In the genomic region with DNA sequence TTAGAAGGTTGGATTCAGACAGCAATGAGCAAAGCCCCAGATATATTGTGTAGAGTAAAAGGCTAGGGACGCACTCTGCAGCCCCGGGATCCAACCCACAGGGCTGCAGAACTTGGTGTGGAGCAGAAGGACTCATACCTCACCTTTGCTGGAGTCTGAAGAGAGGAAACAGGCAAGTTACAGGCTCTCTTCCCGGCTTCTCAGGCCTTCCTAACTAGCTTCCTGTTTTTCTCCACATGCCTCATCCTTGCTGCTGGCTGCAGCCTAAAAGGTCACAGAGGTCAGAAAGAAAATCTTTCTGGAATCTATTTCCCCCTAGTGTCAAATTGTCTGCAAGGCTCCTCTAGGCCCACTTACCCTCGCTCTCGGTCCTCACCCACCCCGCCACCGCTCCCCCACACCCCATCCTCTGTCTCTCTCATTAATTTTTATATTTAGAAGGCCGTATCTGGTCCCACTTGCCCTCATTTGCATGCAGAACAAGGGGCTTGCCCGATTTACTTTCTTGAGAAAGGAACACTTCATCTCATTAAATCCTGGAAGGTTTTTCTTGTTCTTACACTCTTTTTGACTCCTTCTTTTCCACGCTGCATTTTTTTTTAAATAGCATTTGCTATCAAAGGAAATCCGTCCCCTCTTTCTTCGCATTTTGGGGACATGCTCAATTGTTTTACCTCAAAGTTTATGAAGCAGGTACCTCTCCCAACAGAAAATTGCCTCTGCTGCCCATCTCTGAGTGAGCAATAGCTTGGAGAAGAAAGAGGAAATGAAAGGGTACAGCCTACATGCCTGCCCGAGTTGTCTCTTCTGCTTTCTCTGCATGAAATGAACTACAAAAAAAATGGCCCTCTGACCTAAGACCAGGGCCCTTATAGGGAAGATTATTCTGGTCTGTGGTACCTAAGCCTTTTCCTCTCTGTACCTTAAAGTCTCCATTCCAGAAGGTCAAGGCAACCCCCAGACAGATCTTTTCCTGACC, we compare ENCODE assay signal across 10 mouse cellular contexts. TPM values are rescaled to one million over a fixed set of nuclear protein-coding genes. Genes with fewer than 3 reads are reported as not detected.
A peak's percentile ranks its signal among the peaks of the same experiment; 100 is the strongest.
DNase-seq lines count a peak whose midpoint lies in the region; ATAC-seq and TF ChIP-seq lines count a peak whose summit lies in the region.
"Had no signal": no experiment of that assay in that cellular context is flagged by ENCODE, and none has a peak within 500 bp of the region (broad histone marks: within the 10 kb centered on the region; RNA-seq: fewer than 3 reads in every experiment).

No protein-coding gene starts in this region.

- H3K27ac ChIP-seq in gastrocnemius, adult 2 months, result peak overlapping the region; percentile 77
- H3K27ac ChIP-seq in liver, adult 2 months (replicated peaks; ENCODE audit: insufficient read depth, low read depth, low read length), result peak overlapping the region; percentile 64
- H3K27ac ChIP-seq in embryonic facial prominence, embryonic 12.5 days, result peak overlapping the region; percentile 50; the same call in 1 of the 2 replicates
- H3K27ac ChIP-seq: neural tube, embryonic 15.5 days had no signal

- no peak overlapping the region for H3K4me2 ChIP-seq in embryonic facial prominence, embryonic 12.5 days (replicated peaks)
- H3K4me2 ChIP-seq: embryonic facial prominence, embryonic 13.5 days; neural tube, embryonic 15.5 days had no signal

- TF ChIP-seq CTCF in gastrocnemius, adult 2 months (IDR thresholded peaks at IDR 0.05), result no peak
- TF ChIP-seq CTCF in liver, adult 2 months (IDR thresholded peaks at IDR 0.05; ENCODE audit: low read depth, low read length), result no peak

- peaks cover 24% of the 10 kb centered on the region for H3K4me1 ChIP-seq in liver, adult 2 months (ENCODE audit: control insufficient read depth, insufficient read depth, low read length)
- peaks cover 42% of the 10 kb centered on the region for H3K4me1 ChIP-seq in embryonic facial prominence, embryonic 12.5 days

- H3K36me3 ChIP-seq in liver, adult 2 months (ENCODE audit: control insufficient read depth, insufficient read depth, low read length), result no peaks in the 10 kb centered on the region
- H3K36me3 ChIP-seq in embryonic facial prominence, embryonic 12.5 days, result peaks cover 27% of the 10 kb centered on the region; the same call in 1 of the 2 replicates

- no peaks in the 10 kb centered on the region for H3K9me3 ChIP-seq in embryonic facial prominence, embryonic 12.5 days
- H3K9me3 ChIP-seq: embryonic facial prominence, embryonic 13.5 days; neural tube, embryonic 15.5 days had no signal

- H3K9ac ChIP-seq in liver, adult 2 months (ENCODE audit: low read depth, low read length), result no peak overlapping the region
- H3K9ac ChIP-seq in embryonic facial prominence, embryonic 12.5 days, result no peak overlapping the region
- H3K9ac ChIP-seq: embryonic facial prominence, embryonic 13.5 days; neural tube, embryonic 15.5 days had no signal

- intact Hi-C loops in gastrocnemius, adult 2 months (cut with DNase I), result no loop called here

- no peaks in the 10 kb centered on the region for H3K27me3 ChIP-seq in liver, adult 2 months (ENCODE audit: control insufficient read depth, insufficient read depth, low read length)
- no peaks in the 10 kb centered on the region for H3K27me3 ChIP-seq in embryonic facial prominence, embryonic 12.5 days
- H3K27me3 ChIP-seq: embryonic facial prominence, embryonic 13.5 days; neural tube, embryonic 15.5 days had no signal

- no peak for ATAC-seq in embryonic facial prominence, embryonic 12.5 days (ENCODE audit: insufficient number of reproducible peaks, insufficient read depth, low FRiP score, low TSS enrichment)
- peak; percentile 69 for ATAC-seq in neutrophil, adult 5-6 weeks (ENCODE audit: extremely low read depth, insufficient number of reproducible peaks, low FRiP score, poor library complexity, severe bottlenecking)

- TF ChIP-seq POLR2A in liver, adult 2 months (IDR thresholded peaks at IDR 0.05; ENCODE audit: extremely low read depth, insufficient read depth, low read length), result no peak

- no peak for DNase-seq in gastrocnemius, adult 2 months
- no peak for DNase-seq in gastrocnemius, adult 18-20 months (ENCODE audit: low spot score)
- DNase-seq in liver, adult 2 months (ENCODE audit: extremely low read depth, low read depth, low spot score), result no peak
- no peak for DNase-seq in liver
- DNase-seq in layer of hippocampus, postnatal 25 days (ENCODE audit: extremely low spot score in 1 of 2, low spot score in 1 of 2), result no peak
- DNase-seq in right cerebral cortex, postnatal 10 days (ENCODE audit: low spot score in 2 of 2), result no peak

- H3K4me3 ChIP-seq in gastrocnemius, adult 2 months, result peak overlapping the region; percentile 0; the same call in 1 of the 2 replicates
- no peak overlapping the region for H3K4me3 ChIP-seq in liver, adult 2 months (ENCODE audit: insufficient read depth, low read depth, low read length)
- H3K4me3 ChIP-seq in embryonic facial prominence, embryonic 12.5 days, result no peak overlapping the region
- H3K4me3 ChIP-seq: embryonic facial prominence, embryonic 13.5 days; neural tube, embryonic 15.5 days had no signal

- WGBS in liver, adult 2 months, result 78% methylated on average over 13 of the region's 13 CpGs
- WGBS in embryonic facial prominence, embryonic 12.5 days, result 45% methylated on average over 13 of the region's 13 CpGs

- H3K79me2 ChIP-seq in liver, adult 2 months (ENCODE audit: control insufficient read depth, insufficient read depth, low read length), result no peaks in the 10 kb centered on the region

RNA-seq across cellular contexts. Expression of a gene that starts 17.9 kb away (rescaled TPM):
- 1 to 10 TPM; 2.9 to 6.8 TPM for total RNA-seq in gastrocnemius, adult 2 months (2021)
- total RNA-seq in gastrocnemius, adult 18-20 months (2021), result 1 to 10 TPM; 3.7 to 8.0 TPM
- 8.3 and 11.4 TPM in 2 replicates for total RNA-seq in liver, adult 2 months (2014; rRNA removed)
- 3.2 and 3.3 TPM in 2 replicates for polyA plus RNA-seq in liver, adult 2 months (2012; rRNA removed)
- polyA plus RNA-seq in embryonic facial prominence, embryonic 12.5 days (2016; fragmentation: Nextera tagmentation; extraction: Ambion mirVana), result 45.1 and 46.2 TPM in 2 replicates
- total RNA-seq in neutrophil, adult 5-6 weeks (2017), result 1.6 TPM in 2 replicates
- 10 to 100 TPM; 53.0 to 65.4 TPM for total RNA-seq in layer of hippocampus, postnatal 25 days (2021)
